Mouse (Mus musculus): ENCODE measurements at regions not wholly inside any gene's neighbourhood (a gene's known extent, or its start where the extent isn't known, plus 50 kb on each side); places are given as distances from the start of the nearest gene placed in this dataset.
"Not testable (repeated sequence)": the region's sequence is repeated elsewhere in the genome, so short reads cannot be mapped to it uniquely, and the experiment has no call there.

DNA sequence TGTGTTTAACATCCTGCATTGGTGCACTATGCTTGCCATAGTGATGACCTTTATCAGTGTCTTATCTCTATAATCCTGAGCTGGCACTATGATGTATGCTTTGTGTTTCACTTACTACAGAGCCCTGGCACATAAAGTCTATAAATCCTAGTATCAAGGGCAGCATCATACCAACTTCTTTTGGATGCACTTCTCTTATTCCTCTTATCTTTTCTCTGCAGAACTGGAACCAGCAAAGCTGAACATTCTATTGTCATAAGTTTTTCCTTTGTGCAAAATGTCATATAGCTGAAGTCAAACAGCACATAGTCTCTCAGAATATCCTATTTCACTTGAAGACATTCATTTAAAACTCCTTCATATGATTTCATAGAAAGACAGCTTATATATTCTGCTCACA lies 563.3 kb upstream of the Foxg1 start:
- H3K9me3 ChIP-seq: no peaks in the 10 kb centered on the region
- H3K36me3 ChIP-seq: no peaks in the 10 kb centered on the region
- H3K4me2 ChIP-seq (replicated peaks): no peak overlapping the region
- H3K9ac ChIP-seq (replicated peaks): no peak overlapping the region
- H3K4me3 ChIP-seq: no peak overlapping the region
- H3K27ac ChIP-seq (replicated peaks): no peak overlapping the region
- no peaks in the 10 kb centered on the region for H3K27me3 ChIP-seq
- no peaks in the 10 kb centered on the region for H3K4me1 ChIP-seq
- ATAC-seq (ENCODE audit: low FRiP score, low read depth): no peak

- no peaks in the 10 kb centered on the region for H3K36me3 ChIP-seq
- H3K9ac ChIP-seq (replicated peaks): no peak overlapping the region
- H3K27me3 ChIP-seq: no peaks in the 10 kb centered on the region
- H3K27ac ChIP-seq (replicated peaks): no peak overlapping the region
- ATAC-seq (ENCODE audit: low FRiP score, low read depth): no peak
- no peak overlapping the region for H3K4me2 ChIP-seq (replicated peaks)
- H3K4me1 ChIP-seq: no peaks in the 10 kb centered on the region
- no peak overlapping the region for H3K4me3 ChIP-seq
- H3K9me3 ChIP-seq: no peaks in the 10 kb centered on the region
Observed at GRCm38 (mm10) chr12:48820206-48820605, 562.3 kb upstream of the Foxg1 start.

DNA sequence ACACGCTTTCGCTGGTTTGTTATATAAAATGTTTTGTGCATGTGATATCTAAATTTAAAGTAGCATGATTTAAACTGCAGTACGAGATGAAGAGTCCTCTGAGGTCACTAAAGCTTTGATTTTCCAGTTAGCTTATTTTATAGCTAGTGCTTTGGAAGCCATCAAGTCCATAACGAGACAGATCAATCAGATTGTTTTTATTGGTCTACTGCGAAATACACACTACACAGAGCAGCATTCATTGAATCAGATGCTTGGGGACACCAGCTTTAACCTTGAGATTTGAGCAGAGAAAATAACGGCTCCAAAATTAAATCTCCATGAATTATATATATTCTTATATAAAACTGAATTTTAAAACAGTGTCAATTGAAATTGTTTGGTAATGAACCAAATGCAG lies 556.2 kb upstream of the Foxg1 start:
- no peaks in the 10 kb centered on the region for H3K4me1 ChIP-seq
- no peak for ATAC-seq (ENCODE audit: low FRiP score, low read depth)
- H3K4me3 ChIP-seq: no peak overlapping the region
- no peaks in the 10 kb centered on the region for H3K36me3 ChIP-seq
- 82% methylated on average over 6 of the region's 6 CpGs for WGBS
- H3K9me3 ChIP-seq: no peaks in the 10 kb centered on the region
- no peak overlapping the region for H3K9ac ChIP-seq (replicated peaks)
- H3K4me2 ChIP-seq (replicated peaks): no peak overlapping the region
- no peak overlapping the region for H3K27ac ChIP-seq (replicated peaks)
- no peaks in the 10 kb centered on the region for H3K27me3 ChIP-seq

GRCm38 (mm10) chr12:48853356-48853755 lies 529.1 kb upstream of the Foxg1 start:
- H3K4me2 ChIP-seq (replicated peaks); ATAC-seq (ENCODE audit: low FRiP score, low read depth); H3K9ac ChIP-seq (replicated peaks); H3K4me3 ChIP-seq; H3K27me3 ChIP-seq; H3K36me3 ChIP-seq; H3K4me1 ChIP-seq; H3K27ac ChIP-seq (replicated peaks); H3K9me3 ChIP-seq: not testable (repeated sequence)
- WGBS: 83% methylated on average over 4 of the region's 4 CpGs

DNA sequence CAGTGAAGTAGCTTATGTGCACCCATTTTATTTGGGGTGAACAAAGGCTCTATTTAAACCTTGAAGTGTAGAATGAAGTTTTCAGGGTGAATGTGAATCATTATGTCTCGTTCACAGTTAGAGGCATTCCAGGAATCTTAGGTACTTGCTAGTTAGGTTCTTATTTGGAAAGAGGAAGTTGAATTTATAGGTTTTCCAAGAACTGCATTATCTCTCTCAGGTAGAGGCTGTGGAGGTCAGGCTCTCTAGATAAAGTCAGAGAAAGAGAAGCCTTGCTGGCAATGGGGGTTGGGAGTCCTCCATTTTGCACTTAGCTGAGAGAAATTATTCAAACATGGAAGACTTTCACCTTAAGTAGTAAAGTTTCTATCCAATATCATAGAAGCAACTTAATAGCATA lies 528.4 kb upstream of the Foxg1 start:
- WGBS: 84% methylated on average over 1 of the region's 1 CpGs
- no peak overlapping the region for H3K9ac ChIP-seq (replicated peaks)
- H3K4me1 ChIP-seq: no peaks in the 10 kb centered on the region
- H3K36me3 ChIP-seq: no peaks in the 10 kb centered on the region
- ATAC-seq (ENCODE audit: low FRiP score, low read depth): no peak
- no peaks in the 10 kb centered on the region for H3K9me3 ChIP-seq
- no peak overlapping the region for H3K4me2 ChIP-seq (replicated peaks)
- H3K27me3 ChIP-seq: no peaks in the 10 kb centered on the region
- no peak overlapping the region for H3K27ac ChIP-seq (replicated peaks)
- no peak overlapping the region for H3K4me3 ChIP-seq

DNA sequence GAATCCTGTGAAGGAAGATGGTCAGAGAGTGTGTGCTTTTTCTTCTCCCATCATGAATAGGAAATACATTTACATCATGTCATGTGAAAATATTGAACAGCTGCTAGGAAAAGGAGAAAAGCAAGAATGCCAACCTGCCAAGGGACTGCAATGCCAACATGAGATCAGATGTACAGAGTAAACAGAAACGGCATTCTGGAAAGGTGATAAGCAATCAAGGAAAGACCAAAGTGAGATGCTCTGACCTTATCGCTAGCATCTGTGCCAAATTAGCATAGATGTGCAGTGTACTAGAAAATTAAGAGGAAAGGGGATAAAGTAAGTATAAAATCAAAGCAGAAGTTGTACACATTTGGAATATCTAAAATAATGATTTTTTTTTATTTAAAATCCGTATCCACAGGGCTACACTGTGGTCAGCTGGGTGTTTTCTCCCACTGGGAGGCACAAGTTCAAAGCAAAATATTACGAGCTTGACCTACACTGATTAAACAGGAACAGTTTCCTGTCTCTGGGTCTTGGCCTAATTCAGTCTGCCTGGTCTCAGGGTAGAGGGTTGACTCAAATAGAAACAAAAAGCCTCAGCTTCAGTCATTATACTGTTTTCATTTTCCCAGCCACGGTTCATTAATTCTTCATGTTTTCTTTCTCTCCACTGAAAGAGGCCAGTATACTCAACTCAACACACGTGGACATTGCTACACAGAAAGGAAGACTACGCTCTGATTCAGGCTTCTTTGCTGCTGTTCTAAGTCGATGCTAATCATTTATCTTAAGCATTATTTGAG lies 504.0 kb upstream of the Foxg1 start:
- Histone ChIP-seq H3K9ac (replicated peaks) (no peak overlapping the region), H3K27ac (replicated peaks) (no peak overlapping the region; the same call in 1 of the 2 replicates), H3K36me3 (no peaks in the 10 kb centered on the region), H3K9me3 (no peaks in the 10 kb centered on the region), H3K4me1 (0 out of 2 replicates have a peak, but pooled peaks cover 4% of the 10 kb centered on the region), H3K4me3 (no peak overlapping the region), H3K27me3 (no peaks in the 10 kb centered on the region), H3K4me2 (replicated peaks) (no peak overlapping the region)
- WGBS: 48% methylated on average over 8 of the region's 8 CpGs
- peak; percentile 58 for ATAC-seq (ENCODE audit: low FRiP score, low read depth)

Data from midbrain, embryonic 12.5 days (tissue).